Mouse (Mus musculus) megakaryocyte-erythroid progenitor cell, adult 5-6 weeks (primary cell): ENCODE measurements around the gene Pde4d. TPM values are rescaled to one million over a fixed set of nuclear protein-coding genes. Genes with fewer than 3 reads are reported as not detected.
A peak's percentile ranks its signal among the peaks of the same experiment; 100 is the strongest.

Experiments
- ATAC-seq: replicated peaks from 2 replicates; pipeline ENCODE4 v1.8.0; 2016; ENCODE audit warnings: mild to moderate bottlenecking, inconsistent platforms; ENCODE audit not compliant: severe bottlenecking, poor library complexity, low FRiP score, low TSS enrichment
- total RNA-seq, 2 experiments: library from RNA; stranded (forward) in 1 of 2; stranded (reverse) in 1 of 2; fragments of 200-1000, 215-1000 nt in 1 of 2; fragments of >200 nt in 1 of 2; fragmentation: Nextera tagmentation in 1 of 2; gene quantifications; 2 replicates each; pipeline ENCODE4 v1.2.3; 2014 to 2017

Gene Pde4d
- total RNA-seq, 2 experiments from 2014 or later = 52.9 to 108 TPM

DNA sequence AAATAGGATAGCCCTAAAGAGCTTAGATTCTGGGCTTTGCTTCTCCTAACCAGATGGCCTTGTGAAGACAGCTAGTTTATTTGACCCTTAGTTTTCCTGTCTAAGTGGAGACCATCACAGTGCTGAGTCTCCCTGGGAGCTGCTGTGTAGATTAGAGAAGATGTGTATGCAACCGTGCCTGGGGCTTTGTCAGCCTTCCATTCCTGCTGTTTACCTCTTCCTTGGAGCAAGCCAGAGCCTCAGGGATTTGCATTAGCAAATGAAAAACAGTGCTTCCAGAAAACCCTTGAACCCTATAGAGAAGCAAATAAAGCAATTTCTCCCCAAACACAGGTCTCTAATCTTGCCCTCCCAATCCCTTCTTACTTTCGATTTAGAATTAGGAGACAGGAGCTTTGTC is 623.6 kb downstream of the Pde4d start:
- ATAC-seq = no peak

DNA sequence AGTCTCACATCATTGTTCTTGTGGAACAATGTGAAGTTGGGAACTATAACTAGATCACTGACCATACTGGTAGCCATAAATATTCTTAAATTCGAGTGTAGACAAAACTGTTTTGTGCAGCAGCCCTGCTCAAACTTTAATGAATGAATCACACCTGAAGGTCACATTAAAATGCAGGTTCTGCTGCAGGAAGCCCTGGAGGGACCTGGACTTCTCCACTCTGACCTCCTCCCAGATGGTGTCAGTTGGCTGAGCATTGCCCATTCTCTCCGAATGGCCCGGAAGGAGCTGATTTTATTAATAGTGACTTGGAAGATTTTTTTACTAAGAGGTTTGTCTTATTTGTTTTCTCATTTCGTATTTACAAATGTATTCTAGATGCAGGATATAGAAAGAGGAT is 624.3 kb downstream of the Pde4d start:
- no peak for ATAC-seq

DNA sequence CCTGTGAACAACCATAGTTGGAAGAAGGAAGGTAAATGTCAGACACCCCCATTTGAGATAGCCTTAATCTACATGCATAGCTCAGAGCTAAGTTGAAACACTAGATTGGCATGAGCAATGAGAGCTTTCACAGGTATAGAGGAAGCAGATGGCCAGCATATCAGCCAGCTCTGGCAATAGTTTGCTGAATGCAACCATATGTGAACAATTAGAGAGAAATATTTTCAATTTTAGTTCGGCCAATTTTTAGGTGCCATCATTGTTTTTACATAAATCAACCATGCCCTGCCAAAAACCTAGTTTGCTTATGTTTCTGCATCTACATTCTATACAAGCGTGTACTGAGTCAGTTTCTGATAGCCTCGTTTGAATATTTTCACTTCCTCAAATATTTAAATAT is 642.9 kb downstream of the Pde4d start:
- ATAC-seq = no peak

DNA sequence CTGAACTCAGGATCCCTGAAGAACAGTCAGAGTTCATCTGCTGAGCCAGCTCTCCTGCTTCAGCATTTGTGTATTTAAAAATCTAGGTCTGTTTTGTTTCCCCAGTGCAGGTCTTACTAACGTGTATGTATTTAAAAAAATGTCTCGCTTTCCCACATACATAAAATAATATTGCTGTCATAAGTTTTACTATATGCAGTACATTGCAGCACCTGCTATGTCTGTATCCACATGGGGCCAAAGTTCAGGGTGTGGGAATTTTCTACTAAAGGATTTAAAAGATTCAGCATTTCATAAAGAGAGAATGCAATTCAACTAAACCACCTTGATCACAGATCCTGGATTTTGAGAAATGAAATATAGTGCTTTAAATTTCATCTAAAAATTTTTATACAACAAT is 646.9 kb downstream of the Pde4d start:
- ATAC-seq = no peak

DNA sequence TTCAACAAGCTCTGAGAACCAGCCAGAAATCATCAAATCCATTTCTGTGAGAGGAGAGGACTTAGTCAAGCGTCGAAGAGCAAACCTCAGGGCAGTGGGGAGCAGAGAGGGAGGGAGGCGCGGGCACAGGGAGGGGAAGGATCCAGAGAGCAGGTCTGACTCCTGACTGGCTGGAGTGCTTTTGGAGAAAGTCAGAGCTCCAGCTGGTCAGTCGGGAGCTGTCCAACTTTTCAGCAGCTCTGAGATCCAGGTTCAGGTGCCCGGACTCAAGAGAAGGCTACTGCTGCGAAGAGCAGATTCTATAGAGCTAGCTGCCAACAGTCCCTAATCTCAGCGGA is 666.2 kb downstream of the Pde4d start:
- peak; percentile 71 for ATAC-seq

DNA sequence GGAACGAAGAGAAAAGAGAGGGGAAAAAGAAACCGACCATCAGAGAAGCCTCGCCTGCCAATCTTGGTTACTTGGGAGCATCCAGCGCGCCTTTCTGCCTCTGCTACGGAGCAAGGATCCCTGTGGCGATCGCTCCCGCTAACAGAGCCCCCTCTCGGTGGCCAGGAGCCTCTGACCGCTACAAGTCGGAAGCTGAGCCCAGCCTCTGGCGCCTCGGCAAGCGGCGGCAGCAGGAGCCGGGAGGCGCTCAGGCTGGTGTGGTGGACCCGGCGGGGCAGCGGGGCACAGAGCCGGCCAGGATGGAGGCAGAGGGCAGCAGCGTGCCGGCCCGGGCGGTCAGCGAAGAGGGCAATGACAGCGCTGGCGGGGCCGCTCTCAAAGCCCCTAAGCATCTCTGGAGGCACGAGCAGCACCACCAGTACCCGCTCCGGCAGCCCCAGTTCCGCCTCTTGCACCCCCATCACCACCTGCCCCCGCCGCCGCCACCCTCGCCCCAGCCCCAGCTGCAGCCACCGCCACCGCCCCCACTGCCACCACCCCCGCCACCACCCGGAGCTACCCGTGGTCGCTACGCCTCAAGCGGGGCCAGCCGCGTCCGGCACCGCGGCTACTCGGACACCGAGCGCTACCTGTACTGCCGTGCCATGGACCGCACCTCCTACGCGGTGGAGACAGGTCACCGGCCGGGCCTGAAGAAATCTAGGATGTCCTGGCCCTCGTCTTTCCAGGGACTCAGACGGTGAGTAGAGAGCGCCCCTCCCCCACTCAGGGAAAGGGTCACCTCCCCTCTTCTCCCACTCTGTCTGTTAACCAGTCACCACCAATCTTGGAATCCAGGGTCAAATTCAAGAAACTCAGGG is 666.8 kb downstream of the Pde4d start:
- ATAC-seq = peak; percentile 22; the same call in 1 of the 2 replicates

DNA sequence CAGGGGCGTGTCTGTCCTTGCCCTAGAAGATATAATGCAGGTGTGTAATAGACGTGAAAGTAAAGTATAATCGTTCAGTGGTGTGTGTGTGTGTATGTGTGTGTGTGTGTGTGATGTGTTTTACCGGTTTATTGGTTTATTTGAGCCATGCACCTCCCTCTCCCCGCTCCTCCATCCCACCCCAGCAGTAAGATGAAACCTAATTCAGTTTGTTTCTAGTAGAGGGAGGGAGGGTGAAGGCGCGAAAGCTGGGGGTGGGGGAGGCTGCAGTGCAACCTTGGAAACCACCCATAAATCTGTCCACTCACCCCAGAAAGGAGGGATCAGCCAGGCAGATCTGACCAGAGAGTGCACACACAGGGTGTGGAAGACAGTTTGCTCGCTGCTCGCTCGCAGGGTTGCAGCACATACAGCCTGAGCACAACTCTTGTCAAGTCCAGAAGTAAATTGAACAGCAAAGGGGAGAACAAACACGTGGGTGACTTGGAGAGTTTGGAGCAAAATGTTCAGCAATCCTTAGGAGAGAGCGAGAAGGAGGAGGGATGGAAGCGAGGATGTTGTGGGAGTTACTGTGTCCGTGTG is 667.6 kb downstream of the Pde4d start:
- no peak for ATAC-seq

DNA sequence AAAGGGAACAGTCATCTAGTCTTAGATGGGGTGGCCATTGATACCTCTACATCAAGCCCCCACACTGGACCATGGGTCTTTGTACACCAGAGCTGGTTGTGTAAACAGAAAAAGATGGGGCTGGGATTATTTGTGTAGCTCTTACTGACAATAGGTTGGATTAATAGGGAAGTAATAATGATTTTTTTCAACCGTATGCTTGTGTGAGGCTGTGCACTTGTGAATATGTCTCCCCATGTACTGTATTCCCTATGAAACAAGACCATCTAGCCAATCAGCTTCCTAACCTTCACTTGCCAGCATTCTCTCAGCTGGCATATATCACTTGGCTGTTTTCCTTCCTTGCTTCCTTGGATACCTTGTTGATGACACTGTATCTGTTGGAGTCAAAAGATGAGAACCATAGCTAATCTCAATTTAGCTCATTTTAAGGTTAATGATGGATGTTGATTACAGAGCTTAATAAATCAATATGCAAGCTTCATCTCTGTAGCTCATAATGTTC is 668.6 kb downstream of the Pde4d start:
- ATAC-seq = no peak

DNA sequence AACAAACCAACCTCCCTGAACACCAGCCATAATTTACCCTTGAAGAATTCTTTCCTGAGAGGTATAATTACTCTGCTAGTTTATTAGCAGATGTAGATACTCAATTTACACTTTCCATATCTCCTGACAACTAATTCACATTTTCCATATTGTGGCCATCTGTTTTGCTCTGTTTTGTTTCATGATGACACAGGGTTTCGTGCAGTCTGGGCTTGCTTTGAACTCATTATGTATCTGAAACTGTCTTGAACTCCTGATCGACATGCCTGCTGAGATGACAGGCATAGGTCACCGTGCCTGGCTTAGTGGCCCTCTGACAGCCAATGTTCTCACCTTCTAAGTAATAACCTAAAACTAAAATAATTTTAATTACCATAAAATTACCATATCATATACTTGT is 672.1 kb downstream of the Pde4d start:
- ATAC-seq = no peak

DNA sequence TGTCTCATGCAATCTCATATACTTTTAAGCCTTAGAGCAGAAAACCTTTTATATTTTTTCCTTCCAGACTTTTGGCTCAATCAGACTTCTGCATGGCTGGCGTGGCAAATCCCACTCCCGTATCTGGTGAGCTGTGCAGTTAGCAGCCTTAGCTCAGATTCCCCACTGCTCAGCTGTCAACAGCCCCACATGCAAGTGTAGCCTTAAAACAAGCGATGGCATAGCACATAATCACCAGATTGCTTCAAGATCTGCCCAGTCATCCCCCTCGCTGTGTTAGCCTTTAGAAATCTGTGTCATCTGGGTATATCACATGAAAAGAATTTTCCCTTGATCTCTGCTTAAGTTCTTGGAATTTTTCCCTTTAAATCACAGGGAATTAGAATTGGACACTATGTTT is 686.7 kb downstream of the Pde4d start:
- ATAC-seq = no peak

DNA sequence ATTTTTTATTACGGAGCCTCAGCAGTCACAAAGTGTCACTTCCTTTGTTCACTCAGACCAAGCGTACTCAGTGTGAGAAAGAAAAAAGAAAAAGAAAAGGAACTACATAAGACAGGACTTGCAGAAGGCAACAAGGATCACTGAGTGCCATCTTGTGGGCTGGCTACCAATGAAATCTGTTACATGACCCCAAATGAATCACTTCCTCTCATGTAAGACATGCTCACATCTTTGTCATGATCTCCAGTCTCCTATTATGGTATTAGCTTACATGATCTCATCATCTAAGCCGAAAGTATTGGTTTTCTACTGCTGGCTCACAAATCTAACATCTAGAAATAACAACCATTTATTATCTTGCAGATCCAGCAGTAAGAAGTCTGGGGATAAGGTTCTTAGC is 709.0 kb downstream of the Pde4d start:
- no peak for ATAC-seq

DNA sequence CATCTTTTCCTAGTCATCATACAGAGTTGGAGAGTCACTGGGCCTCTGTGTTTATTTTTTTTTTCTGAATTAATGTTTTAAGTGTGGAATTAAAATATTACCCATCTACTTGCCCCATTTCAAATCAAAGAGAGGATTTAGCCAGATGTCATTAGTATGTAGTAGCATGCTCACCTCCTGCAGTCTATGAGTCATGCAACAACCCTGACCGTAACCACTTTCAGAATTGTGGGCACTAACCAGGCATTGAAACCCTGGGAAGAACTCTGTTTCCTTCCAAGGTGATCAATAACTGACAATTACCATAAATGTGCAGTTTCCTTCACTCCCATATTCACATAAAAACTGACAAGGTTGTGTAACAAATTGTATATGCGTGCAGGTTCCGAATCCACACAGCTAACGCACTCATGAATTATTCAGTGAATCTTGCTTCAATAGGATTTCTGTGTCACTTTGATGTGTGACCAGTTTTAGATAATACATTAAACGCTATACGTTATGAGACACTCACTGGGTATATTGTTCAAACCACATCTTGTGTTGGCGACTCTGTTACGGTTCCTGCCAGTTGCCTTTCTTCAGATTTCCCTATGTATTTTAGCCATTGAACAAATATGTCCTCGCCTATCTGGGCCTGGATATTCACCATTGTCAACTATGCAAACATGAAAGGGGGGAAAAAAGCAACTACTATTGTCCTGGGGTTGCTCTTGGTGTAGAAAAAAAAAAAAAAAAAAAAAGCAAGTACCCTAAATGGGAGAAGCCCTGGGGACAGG is 719.0 kb downstream of the Pde4d start:
- no peak for ATAC-seq

DNA sequence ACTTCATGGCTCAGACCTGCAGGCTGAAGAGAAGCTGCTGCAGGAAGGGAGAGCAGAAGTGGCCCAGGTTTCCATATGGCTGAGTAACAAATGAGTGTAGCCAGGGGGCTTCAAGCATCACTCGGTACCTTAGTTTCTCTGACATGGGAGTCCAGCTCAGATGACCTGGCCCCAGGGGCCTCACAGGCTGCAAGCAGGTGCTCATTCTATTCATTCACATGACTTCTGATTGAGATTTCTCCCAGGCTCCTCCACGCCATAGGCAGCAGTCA is 719.5 kb downstream of the Pde4d start:
- ATAC-seq = no peak

DNA sequence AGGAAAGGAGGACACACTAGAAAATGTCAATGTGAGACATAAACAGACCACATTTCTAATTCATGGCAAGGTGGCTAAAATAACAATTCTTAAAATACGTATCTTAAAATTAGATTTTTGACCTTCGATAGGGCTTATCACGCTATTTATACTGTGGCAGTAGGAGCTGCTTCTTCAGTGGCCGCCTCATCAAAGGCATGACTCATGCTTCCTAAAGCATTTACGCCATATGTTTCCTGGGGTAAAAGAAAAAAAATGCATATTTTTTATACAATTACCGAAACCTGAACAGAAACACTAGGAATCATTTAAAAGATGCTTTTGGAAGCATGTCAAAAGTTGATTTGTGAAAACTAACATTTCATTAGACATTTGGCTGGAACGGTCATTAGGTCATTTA is 721.9 kb downstream of the Pde4d start:
- no peak for ATAC-seq

DNA sequence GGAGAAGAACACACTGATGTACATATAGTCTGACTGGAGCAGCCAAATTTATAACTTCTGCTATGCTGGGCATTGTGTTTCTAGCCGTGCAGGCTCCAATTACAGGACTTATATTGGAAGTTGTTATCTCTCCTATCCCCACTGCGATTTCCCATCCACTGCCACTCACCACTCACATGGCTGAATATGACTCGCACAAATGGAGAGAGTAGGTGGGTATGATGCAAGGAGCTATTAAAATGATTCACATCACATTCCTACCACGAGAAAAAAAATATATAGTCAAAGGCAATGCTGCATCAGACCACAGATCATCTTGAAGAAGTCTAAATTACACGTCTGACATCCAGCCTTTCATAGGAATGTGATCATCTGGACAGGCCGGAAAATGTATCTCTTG is 725.5 kb downstream of the Pde4d start:
- no peak for ATAC-seq

DNA sequence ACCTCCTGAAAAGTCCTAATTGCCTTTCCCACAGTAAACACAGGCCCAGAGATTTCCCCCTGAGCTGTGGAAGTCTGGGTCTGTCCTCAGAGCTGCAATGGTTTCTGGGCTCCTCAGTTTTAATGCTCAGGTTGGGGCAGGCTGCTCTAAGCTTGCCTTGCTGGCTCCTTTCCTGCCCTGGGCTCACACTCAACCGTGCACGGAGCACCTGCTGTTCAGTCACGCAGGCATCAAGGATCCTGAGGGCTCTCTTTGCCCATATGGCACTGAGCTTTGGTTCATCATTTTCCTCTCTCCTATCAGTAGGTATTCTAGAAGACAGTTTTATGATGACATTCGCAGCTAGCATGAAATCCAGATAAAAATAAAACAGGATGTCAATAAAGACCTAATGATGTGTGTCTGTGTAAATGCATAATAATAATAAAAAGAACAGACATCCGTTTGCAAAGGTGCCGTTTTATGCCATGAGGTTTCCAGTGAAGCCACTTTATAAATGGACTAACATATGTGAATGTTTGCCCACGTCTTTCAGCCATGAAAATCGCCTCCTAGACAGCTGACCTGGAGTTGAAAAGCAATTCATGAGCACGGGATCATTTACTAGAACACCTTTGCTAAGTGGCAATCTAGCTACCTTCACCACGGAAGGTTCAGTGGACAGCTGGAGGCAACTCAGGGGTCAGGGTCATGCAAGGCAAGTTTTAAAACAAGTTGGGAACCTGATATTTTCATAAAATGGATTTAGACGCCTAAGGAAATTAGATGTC is 726.3 kb downstream of the Pde4d start:
- no peak for ATAC-seq

DNA sequence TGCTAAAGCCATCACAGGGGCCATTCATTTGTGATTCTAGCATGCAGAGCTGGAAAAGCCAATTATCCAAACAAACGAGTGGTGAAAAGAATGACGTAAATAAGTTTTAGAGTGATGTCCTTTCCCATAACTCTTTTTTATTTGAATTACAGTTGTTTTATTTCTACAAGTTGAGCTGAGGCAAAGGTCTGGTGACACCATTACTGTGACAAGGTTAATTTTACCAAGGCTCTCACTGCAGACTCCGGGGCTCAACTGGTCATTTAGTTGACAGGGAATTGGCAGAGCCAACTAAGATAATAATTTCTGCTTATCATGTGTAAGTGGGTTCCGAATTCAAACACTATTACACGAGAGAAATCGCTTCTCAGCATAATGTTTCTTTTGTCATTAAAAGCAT is 731.6 kb downstream of the Pde4d start:
- ATAC-seq = no peak

DNA sequence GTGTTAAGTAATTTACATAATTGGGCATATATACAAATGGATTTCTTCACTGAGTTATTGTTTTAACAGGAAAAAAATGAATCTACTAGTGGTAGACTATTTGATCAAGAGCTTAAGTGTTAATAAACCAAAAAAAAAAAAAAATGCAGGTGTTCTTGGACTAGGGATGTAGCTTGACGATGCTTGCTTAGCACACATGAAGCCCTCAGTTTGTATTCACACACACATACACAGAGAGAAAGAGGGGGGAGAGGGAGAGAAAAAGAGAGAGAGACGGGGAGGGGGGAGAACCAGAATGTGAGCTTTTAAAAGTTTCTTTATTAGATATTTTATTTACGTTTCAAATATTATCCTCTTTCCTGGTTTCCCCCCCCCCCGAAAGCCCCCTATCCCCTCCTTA is 740.9 kb downstream of the Pde4d start:
- no peak for ATAC-seq

DNA sequence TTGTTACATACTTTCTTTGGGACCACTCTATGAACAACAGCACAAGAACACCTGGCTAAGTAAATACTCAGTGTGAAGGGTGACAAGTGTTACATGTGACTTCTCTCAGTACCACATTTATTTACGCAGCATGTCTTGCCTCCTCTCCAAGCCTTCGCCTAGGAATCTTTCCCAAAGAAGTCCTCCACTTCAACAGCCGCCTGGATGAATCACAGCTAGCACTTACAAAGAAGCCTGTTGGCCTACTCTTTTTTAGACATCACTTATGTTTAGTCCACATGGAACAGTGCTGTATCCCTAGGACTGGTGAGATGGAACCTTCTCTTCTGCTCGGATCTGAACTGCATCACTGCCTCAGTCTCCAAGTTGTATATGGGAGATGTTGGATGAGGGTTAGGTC is 741.4 kb downstream of the Pde4d start:
- no peak for ATAC-seq

DNA sequence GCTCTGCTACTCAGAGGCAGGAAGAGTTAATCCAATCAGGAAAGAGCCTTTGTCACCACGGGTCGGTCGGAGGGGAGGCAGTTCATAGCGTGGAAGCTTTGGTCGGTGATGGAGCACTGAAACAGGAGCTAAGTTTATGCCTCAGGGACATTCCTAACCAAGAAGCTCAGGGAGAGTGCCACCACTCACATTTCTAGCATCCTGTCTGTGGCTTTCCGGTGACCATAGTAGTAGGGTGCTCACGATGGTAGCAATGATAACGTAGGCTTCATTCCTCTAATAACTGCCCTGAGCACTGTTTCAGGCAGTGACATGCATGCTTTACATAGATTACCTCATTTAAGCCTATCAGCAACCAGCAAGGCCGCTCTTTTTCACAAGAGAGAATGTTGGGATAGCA is 755.8 kb downstream of the Pde4d start:
- peak; percentile 31; the same call in 1 of the 2 replicates for ATAC-seq
